Mouse (Mus musculus) right cerebral cortex, postnatal 36 days (tissue): ENCODE data around the gene Gm14632.
"Not testable (repeated sequence)": the region's sequence is repeated elsewhere in the genome, so short reads cannot be mapped to it uniquely, and the experiment has no call there.

Experiments
- DNase-seq, 2 experiments: peaks; one replicate each; pipeline ENCODE4 v3.0.0; 2022; ENCODE audit warnings: low spot score in 2 of 2, mixed read lengths in 1 of 2

The Gm14632 gene

GRCm38 (mm10) chrX:30329472-30329871, at the start of gene Gm14632:
Gene Gm14632, plus strand, starts transcription at chrX:30329772.
- not testable (repeated sequence) for DNase-seq
